Mouse (Mus musculus): ENCODE data around the gene Gm49387. TPM values are rescaled to one million over a fixed set of nuclear protein-coding genes. Genes with fewer than 3 reads are reported as not detected.

Gene Gm49387
- polyA plus RNA-seq, 1 experiment from 2014 or later: 0.69 TPM

DNA sequence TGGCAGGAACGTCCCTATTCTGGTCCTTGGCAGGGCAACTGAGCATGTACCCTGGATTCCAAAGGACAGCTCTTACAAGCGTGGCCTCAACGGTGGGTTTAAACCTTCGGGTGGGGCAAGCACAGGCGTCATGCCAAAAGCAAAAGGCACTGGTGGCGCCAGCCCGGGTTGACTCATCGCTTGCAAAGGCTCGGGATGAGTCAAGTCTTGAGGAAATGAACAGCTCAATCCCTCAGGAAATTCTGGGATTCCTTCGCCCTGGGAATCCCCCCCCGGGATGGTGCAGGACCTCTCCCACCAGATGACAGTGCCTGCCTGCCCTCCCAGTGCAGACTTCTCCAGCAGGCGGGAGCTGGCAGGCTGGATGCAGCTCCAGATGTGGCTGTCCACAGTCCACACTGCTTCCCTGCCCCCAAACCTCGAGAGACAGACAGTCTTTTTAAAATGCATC lies 28.5 kb upstream of the Gm49387 start:
- no peak overlapping the region for H3K9ac ChIP-seq
- no peak for ATAC-seq (ENCODE audit: low read depth)
- 26% methylated on average over 13 of the region's 13 CpGs for WGBS (ENCODE audit: insufficient replicate concordance)
- no peak for DNase-seq
- H3K27me3 ChIP-seq: no peaks in the 10 kb centered on the region
- peak overlapping the region; percentile 69 for H3K27ac ChIP-seq
- H3K4me2 ChIP-seq: peak overlapping the region; percentile 5; the same call in 1 of the 2 replicates
- peaks cover 27% of the 10 kb centered on the region for H3K4me1 ChIP-seq (replicated peaks)
- H3K4me3 ChIP-seq (replicated peaks): no peak overlapping the region; the same call in 1 of the 2 replicates
- H3K36me3 ChIP-seq: peaks cover 12% of the 10 kb centered on the region
- H3K9me3 ChIP-seq (replicated peaks): no peaks in the 10 kb centered on the region

DNA sequence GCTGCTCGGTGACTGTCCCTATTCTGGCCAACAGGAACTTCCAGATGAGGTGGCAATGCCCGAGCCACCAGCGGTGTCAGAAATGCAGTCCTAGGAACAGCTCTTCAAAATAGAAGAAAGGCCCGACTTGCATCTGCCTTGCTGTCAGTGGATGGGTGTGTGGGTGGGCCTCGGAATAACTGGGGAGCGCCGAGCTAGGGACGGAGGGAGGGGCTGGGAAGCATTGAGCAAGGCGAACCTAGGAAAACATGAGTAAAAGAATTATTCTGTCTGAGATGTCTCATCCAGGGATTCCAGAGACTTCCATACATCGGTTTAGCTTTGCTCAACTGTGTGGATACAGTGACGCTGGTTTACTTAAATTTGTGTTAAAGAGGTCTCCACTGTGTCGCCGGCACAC lies 27.6 kb upstream of the Gm49387 start:
- Histone ChIP-seq H3K9ac (no peak overlapping the region), H3K27me3 (no peaks in the 10 kb centered on the region), H3K36me3 (peaks cover 12% of the 10 kb centered on the region), H3K4me2 (no peak overlapping the region), H3K9me3 (replicated peaks) (no peaks in the 10 kb centered on the region), H3K27ac (no peak overlapping the region), H3K4me1 (replicated peaks) (peaks cover 35% of the 10 kb centered on the region), H3K4me3 (replicated peaks) (no peak overlapping the region)
- DNase-seq (no peak), ATAC-seq (ENCODE audit: low read depth) (no peak)
- 72% methylated on average over 13 of the region's 13 CpGs for WGBS (ENCODE audit: insufficient replicate concordance)

DNA sequence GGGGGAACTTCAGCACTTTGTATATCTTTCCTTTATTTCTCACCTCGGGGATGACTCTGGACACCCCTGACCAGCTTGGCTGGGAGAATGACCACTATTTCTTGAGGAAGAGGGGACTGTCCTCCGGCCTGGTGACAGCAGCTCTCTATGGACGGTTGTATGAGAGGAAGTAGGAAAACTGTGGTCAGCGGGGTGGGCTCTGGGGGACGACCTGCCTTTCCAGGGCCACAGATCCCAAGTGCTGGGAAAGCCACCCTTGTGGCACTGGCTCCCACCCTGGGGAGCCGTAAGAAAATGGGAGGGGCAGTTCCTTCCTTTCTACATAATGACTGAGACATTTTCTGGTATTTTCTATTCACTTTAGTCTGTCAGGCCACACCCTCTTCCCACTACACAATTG lies 27.1 kb upstream of the Gm49387 start:
- no peak for ATAC-seq (ENCODE audit: low read depth)
- H3K4me3 ChIP-seq (replicated peaks): no peak overlapping the region
- no peaks in the 10 kb centered on the region for H3K9me3 ChIP-seq (replicated peaks)
- peaks cover 41% of the 10 kb centered on the region for H3K4me1 ChIP-seq (replicated peaks)
- H3K27ac ChIP-seq: no peak overlapping the region
- no peaks in the 10 kb centered on the region for H3K27me3 ChIP-seq
- H3K36me3 ChIP-seq: peaks cover 12% of the 10 kb centered on the region
- H3K4me2 ChIP-seq: no peak overlapping the region
- 55% methylated on average over 6 of the region's 6 CpGs for WGBS (ENCODE audit: insufficient replicate concordance)
- H3K9ac ChIP-seq: no peak overlapping the region
- no peak for DNase-seq

DNA sequence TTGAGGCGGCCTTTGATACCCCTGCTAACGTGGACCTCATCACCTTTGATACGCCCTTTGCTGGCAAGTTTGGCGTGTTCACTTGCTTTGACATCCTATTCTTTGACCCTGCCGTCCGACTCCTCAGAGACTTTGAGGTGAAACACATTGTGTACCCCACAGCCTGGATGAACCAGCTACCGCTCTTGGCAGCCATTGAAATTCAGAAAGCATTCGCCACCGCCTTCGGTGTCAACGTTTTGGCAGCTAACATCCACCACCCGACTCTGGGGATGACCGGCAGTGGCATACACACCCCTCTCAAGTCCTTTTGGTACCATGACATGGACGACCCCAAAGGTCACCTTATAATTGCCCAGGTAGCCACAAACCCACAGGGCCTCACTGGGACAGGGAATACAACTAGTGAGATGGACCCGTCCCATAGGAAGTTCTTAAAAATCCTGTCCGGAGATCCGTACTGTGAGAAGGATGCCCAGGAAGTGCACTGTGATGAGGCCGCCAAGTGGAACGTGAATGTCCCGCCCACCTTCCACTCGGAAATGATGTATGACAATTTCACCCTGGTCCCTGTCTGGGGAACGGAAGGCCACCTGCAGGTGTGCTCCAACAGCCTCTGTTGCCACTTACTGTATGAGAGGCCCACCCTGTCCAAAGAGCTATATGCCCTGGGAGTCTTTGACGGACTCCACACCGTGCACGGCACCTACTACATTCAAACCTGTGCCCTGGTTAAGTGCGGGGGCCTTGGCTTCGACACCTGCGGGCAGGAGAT lies 26.4 kb upstream of the Gm49387 start:
- no peaks in the 10 kb centered on the region for H3K27me3 ChIP-seq
- DNase-seq (no peak), ATAC-seq (ENCODE audit: low read depth) (no peak)
- H3K9ac ChIP-seq: no peak overlapping the region
- no peaks in the 10 kb centered on the region for H3K9me3 ChIP-seq (replicated peaks)
- no peak overlapping the region for H3K27ac ChIP-seq
- H3K4me3 ChIP-seq (replicated peaks): no peak overlapping the region
- WGBS (ENCODE audit: insufficient replicate concordance): 86% methylated on average over 28 of the region's 28 CpGs
- H3K4me2 ChIP-seq: no peak overlapping the region
- peaks cover 12% of the 10 kb centered on the region for H3K36me3 ChIP-seq
- peaks cover 47% of the 10 kb centered on the region for H3K4me1 ChIP-seq (replicated peaks)

DNA sequence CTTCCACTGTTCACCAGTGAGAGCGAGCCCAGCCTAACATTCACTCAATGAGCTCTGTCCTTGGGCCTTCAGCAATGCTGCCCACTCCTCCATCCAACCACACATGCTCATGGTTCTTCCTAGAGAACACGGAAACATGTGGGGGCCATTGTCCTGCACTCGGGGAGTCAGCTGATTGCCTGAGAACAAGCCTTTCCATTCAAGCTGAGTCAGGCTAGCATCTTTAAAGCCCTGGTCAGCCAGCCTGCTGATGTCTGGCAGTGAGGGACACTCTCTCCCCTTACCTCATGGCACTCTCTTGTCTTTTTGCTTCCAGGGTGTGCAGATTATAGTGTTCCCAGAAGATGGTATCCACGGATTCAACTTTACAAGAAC lies 24.9 kb upstream of the Gm49387 start:
- H3K9ac ChIP-seq: no peak overlapping the region
- WGBS (ENCODE audit: insufficient replicate concordance): 76% methylated on average over 4 of the region's 4 CpGs
- H3K4me3 ChIP-seq (replicated peaks): no peak overlapping the region
- peaks cover 12% of the 10 kb centered on the region for H3K36me3 ChIP-seq
- no peaks in the 10 kb centered on the region for H3K27me3 ChIP-seq
- ATAC-seq (ENCODE audit: low read depth) (no peak), DNase-seq (no peak)
- H3K4me1 ChIP-seq (replicated peaks): peaks cover 58% of the 10 kb centered on the region
- H3K4me2 ChIP-seq: no peak overlapping the region
- H3K9me3 ChIP-seq (replicated peaks): no peaks in the 10 kb centered on the region
- no peak overlapping the region for H3K27ac ChIP-seq

DNA sequence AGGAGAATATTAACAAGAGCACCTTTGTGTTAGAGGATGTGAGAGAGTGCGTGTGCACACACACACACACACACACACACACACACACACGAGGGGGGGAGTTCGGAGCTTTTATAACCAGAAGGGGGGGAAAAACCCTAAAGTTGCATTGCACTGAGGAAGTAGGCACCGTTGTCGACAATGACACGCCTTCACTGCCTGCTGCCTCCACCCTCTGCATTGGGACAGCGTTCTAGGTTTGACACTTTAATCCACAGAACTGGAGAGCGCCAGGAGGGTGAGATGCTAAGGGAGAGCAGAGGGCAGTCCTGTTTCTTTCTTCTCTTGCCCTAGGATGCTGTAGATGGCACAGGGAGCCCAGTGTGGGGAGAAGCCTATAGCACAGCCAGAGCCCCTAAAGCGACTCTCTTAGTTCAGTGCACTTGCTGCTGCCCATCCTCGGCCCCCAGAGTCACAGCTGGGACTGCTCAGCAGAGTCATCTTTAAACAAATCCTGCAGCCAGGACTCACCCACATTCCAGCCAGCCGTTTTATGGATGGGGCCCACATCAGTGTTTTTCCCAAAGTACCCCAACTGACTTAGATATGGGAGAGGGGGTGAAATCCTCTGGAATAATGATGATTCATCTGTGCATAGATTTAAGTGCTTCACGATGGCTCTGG lies 24.4 kb upstream of the Gm49387 start:
- no peak for DNase-seq

DNA sequence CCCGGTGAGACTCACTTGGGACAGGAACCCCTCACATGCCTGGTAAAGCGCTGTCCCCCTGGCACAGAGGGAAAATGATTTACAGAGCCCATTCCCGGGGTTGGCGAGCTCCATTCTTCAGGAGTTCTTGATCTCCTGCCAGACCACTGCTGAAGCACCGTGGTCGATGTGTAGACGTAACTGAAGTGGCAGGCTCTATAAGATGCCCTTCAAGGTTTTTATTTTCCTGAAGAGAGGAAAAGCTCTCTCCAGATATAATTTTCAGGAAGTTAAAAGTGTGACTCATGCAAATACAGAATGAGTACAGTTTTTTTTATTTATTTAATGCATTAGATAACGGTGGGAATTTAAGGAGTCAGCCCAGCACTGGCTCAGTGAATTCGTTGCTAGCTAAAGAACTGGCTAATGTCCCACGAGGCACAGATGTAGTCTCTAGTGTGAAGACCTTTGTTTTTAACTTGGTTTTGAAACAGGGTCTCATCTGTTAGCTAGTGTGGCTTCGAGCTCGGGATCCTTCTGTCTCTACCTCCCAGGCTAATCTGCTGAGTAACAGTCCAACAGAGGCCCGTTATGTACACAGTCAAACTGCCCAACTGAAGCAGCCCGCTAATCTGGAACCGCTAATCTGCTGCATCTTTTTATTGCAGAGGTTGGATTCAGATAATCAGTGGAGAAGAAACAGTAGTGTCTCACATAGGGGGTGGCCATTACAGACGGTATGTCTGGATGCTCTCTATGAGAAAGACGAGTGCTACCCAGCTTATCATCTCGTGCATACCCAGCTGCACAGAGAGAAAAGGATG lies 23.6 kb upstream of the Gm49387 start:
- no peak overlapping the region for H3K4me2 ChIP-seq
- H3K4me3 ChIP-seq (replicated peaks): no peak overlapping the region
- peaks cover 12% of the 10 kb centered on the region for H3K36me3 ChIP-seq
- H3K27ac ChIP-seq: no peak overlapping the region
- ATAC-seq (ENCODE audit: low read depth) (0 out of 2 replicates have a peak, but pooled peaks have one; percentile 9), DNase-seq (no peak)
- H3K27me3 ChIP-seq: no peaks in the 10 kb centered on the region
- H3K9ac ChIP-seq: no peak overlapping the region
- no peaks in the 10 kb centered on the region for H3K9me3 ChIP-seq (replicated peaks)
- H3K4me1 ChIP-seq (replicated peaks): peaks cover 60% of the 10 kb centered on the region
- WGBS (ENCODE audit: insufficient replicate concordance): 47% methylated on average over 18 of the region's 18 CpGs

More for the DNA sequence above, 24.4 kb upstream of the Gm49387 start:
- H3K9me3 ChIP-seq (replicated peaks): no peaks in the 10 kb centered on the region
- no peaks in the 10 kb centered on the region for H3K27me3 ChIP-seq
- peaks cover 62% of the 10 kb centered on the region for H3K4me1 ChIP-seq (replicated peaks)
- H3K36me3 ChIP-seq: peaks cover 12% of the 10 kb centered on the region
- 49% methylated on average over 12 of the region's 12 CpGs for WGBS (ENCODE audit: insufficient replicate concordance)
- H3K4me3 ChIP-seq (replicated peaks): no peak overlapping the region
- H3K27ac ChIP-seq: no peak overlapping the region
- 0 out of 2 replicates have a peak overlapping the region, but pooled peaks have one; percentile 6 for H3K9ac ChIP-seq
- no peak overlapping the region for H3K4me2 ChIP-seq
- no peak for ATAC-seq (ENCODE audit: low read depth)

DNA sequence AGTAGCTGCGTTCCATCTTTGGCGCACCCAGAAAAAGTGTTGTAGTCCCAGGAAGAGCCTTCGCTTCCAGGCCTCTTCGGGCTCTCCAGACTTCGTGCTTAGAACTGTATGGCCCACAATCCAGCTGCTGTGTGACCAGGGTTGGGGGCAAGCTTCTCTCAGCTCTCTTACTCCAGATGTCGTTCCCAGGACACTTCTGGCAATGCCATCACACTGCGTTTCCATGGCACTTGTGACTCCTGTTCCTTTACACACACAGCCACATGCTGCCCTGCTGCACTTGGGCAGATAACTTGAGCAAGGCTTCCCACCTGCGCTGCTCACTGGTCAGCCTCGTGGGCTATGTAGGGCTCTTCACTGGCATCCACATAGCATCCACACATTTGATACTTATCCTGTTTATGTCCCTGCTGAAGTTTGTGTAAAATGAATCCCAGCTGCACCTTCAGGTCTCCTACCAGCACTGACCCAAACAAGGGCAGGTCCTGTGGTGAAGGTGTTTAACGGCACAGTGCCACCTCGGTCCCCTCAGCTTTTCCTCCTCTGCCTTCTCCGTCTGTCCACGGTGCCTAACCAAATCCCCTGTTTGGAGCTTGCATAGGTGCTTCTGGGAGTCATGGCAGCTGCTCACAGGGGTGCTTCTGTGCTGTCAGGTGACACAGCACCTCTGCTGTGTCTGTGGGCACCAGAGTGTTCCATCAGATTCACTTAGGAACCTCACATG lies 22.9 kb upstream of the Gm49387 start:
- Histone ChIP-seq H3K9ac (no peak overlapping the region), H3K27ac (0 out of 2 replicates have a peak overlapping the region, but pooled peaks have one; percentile 73), H3K27me3 (no peaks in the 10 kb centered on the region), H3K9me3 (replicated peaks) (no peaks in the 10 kb centered on the region), H3K4me3 (replicated peaks) (no peak overlapping the region), H3K4me1 (replicated peaks) (peaks cover 60% of the 10 kb centered on the region), H3K4me2 (no peak overlapping the region), H3K36me3 (peaks cover 12% of the 10 kb centered on the region)
- DNase-seq (no peak), ATAC-seq (ENCODE audit: low read depth) (no peak)
- WGBS (ENCODE audit: insufficient replicate concordance): 80% methylated on average over 13 of the region's 13 CpGs

DNA sequence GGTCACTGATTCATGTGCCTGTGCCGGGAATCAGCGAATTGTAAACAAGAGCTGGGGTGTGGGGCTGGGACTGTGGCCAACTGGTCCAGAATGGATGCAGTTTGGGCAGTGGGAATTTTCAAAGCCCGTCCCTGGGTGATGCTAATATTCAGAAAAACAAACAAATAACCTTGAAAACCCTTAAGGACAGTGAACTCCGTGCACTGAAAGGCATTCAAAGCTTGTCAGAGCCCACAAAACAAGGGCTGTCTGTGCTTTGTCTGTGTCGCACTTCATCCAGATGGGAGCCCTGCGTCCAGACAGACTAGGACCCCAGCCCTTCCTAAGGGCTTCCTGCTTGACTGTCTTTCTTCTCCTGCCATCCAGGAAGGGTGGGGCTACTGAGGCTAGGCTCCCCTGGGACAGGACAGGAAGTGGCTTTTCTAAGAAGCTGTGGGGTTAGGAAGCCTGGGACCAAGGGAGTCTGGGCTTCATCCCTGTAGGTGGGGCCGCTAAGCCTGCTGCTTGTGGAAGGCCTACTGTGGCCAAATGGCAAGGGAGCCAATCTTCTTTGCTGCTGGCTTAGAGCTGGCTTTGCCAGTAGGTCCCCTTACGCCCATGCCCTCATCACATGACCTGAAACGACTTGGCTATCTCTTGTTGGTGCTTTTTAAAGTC lies 22.0 kb upstream of the Gm49387 start:
- peak; percentile 38 for ATAC-seq (ENCODE audit: low read depth)
- H3K9ac ChIP-seq: no peak overlapping the region
- peak overlapping the region; percentile 56; the same call in 1 of the 2 replicates for H3K4me3 ChIP-seq (replicated peaks)
- peaks cover 55% of the 10 kb centered on the region for H3K4me1 ChIP-seq (replicated peaks)
- H3K27ac ChIP-seq: peak overlapping the region; percentile 73
- H3K4me2 ChIP-seq: peak overlapping the region; percentile 76
- H3K36me3 ChIP-seq: peaks cover 10% of the 10 kb centered on the region
- no peak for DNase-seq
- no peaks in the 10 kb centered on the region for H3K9me3 ChIP-seq (replicated peaks)
- 36% methylated on average over 9 of the region's 9 CpGs for WGBS (ENCODE audit: insufficient replicate concordance)
- no peaks in the 10 kb centered on the region for H3K27me3 ChIP-seq
